Mouse (Mus musculus): ENCODE data around the gene Cd1d1. TPM values are rescaled to one million over a fixed set of nuclear protein-coding genes. Genes with fewer than 3 reads are reported as not detected.
"Not testable (repeated sequence)": the region's sequence is repeated elsewhere in the genome, so short reads cannot be mapped to it uniquely, and the experiment has no call there.

Gene Cd1d1
- 1 to 10 TPM; 6.3 to 6.8 TPM for total RNA-seq (2021)

DNA sequence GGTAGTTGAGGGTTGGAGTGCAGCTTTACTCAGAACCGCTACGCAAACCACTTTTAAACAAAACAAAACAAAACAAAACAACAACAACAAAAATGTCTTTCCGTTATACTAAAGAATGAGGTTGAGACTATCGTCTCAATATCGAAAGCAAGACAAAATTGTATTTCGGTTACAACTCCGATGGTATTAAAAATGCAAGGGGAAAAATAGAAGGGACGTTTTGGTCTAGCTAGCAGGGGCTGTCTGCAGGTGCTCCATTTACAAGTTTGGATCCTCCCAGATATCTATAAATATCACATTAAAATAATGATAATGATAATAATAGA, at the start of gene Cd1d1:
TSS of gene Cd1d1 (minus strand) at position 27 of the 326 bp plus-strand sequence.
- intact Hi-C loops (cut with DNase I) = no loop called here
- no peak for DNase-seq

GRCm38 (mm10) chr3:87047801-87048200, 48.6 kb upstream of the Cd1d1 start:
- intact Hi-C loops (cut with DNase I) = no loop called here
- no peak for DNase-seq

DNA sequence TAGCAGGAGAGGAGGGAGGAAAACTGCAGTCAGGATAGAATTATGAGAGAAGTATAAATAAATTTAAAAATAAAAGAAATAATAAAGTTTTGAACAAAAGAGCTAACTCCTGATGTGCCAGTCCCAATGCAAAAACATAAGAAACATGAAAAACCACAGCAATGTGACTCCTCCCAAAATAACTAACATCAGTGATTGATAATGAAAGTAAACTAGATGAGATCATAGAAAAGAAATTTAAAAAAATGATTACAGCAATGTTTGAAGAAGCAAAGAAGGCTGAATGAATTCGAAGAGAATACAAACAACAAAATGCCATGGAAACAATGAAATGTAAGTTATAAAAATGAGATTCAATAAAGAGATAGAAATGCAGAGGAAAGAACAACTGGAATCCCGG, 42.5 kb upstream of the Cd1d1 start:
- intact Hi-C loops (cut with DNase I) = no loop called here
- DNase-seq = no peak

DNA sequence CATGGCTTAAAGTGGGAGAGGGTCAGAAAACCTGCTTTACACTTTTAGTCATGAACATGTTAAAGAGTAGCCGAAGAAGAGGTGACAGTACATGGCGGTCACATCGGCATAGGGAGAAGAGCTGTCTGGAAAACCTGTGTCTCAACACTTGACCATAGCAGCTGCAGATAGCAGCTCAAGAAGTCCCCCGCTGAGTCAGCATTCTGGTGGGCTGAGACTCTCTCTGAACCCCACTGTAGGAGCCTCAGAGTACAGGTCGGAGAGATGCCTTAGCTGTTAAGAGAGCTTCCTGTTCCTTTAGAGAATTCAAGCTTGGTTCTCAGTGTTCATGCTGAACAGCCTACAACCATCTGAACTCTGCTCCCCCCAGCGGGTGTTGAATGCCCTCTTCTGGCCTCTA, 39.3 kb upstream of the Cd1d1 start:
- DNase-seq = no peak
- intact Hi-C loops (cut with DNase I) = no loop called here

GRCm38 (mm10) chr3:87034061-87034460, 34.8 kb upstream of the Cd1d1 start:
- intact Hi-C loops (cut with DNase I) = loop anchor here (5.0 kb wide), 3 partner anchors 53 to 528 kb away; no protein-coding TSS in a partner anchor

DNA sequence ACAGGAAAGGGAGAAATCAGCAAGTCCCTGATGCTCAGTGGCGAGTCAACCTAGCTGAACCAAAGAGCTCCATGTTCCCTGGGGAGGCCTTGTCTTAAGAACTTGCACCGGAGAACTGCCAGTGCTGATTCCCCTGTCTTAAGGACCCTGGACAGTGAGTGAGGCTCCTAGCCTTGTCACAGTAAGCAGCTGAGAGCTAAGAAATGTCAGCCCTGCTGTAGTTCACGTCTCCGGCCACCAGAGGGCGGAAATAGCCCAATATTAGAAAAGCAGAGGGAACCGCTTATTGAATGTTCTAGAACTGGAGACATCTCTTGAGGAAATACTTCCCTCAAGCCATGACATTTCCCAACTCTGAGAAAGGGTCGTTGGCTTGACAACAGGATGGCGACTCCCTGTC, 34.1 kb upstream of the Cd1d1 start:
- DNase-seq = peak; percentile 75
- intact Hi-C loops (cut with DNase I) = loop anchor here (2.0 to 5.0 kb wide), 4 partner anchors 54 to 529 kb away; partner anchors contain the start of gene Kirrel

More at GRCm38 (mm10) chr3:87034061-87034460, 34.8 kb upstream of the Cd1d1 start:
- DNase-seq = no peak

DNA sequence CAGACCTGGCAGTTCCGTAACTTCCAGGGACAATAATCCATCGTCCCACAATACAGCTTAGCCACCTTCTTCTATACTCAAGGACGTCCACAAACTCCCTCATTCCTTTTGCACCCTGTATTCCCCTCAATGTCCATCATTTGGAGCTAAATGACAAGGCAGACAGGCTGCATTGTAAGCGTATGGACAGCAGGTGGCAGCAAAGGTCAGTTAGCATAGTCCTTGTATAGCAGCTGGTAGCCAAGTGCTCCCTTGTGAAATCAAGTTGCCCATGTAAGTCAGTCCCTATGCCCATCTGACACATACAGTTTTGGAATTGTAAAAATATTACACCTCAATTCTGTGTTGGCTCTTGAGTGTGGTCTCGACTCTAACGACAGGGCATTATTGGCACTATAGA, 31.6 kb upstream of the Cd1d1 start:
- intact Hi-C loops (cut with DNase I) = loop anchor here (5.0 kb wide), 3 partner anchors 56 to 531 kb away; no protein-coding TSS in a partner anchor
- DNase-seq = peak; percentile 74

DNA sequence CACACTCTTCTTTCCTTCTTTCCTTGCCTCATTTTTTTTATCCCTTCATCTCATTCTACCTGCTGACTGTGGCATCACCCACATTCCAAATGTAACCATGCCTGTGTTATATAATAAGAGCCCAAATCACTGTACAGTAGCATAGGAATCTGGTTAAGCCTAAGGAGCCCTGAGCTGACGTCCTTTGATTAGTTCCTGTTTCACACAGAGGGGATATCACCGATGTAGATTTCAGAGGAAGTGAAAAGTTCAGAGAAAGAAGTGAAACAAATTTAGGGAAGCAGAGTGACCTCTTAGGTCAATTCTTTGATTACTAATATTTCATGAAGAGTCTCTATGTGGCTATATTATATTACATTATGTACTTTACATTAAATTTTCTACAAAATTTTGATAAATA, 18.5 kb upstream of the Cd1d1 start:
- DNase-seq = no peak
- intact Hi-C loops (cut with DNase I) = no loop called here

DNA sequence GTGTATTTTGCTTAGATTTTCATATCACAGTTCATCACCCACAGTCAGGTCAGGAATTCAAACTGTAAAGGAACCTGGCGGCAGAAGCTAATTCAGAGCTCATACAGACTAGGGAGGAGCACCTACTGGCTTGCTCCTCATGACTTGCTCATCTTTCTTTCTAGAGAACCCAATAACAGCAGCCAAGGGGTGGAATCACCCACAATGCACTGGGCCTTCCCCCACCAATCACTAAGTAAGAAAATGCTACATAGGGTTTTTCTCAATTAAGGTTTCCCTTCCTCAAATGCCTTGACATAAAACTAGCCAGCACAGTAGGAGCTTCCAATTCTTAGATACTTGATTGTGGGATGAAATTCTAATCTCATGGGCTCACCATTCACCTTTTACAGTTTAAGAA, 17.8 kb upstream of the Cd1d1 start:
- intact Hi-C loops (cut with DNase I) = no loop called here
- no peak for DNase-seq

DNA sequence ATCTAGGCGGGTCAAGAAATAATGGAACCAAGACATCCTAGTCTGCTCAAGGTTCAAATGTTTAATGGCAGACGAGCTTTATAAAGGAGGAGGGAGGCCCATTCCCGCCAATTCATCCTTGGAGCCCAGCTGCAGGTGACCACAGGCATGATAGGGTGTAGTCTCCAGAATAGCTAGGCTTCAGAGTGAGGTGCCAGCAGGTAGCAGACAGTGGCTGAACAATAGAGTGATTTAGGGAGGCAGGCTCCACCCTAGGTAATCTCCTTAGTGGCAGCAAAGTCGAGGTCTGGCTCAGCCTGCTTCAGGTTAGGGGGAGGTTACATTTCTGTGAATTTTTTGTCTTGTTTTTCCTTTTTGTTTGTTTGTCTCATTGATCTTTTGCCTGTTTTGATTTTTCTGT, 16.7 kb upstream of the Cd1d1 start:
- intact Hi-C loops (cut with DNase I) = no loop called here
- DNase-seq = no peak

DNA sequence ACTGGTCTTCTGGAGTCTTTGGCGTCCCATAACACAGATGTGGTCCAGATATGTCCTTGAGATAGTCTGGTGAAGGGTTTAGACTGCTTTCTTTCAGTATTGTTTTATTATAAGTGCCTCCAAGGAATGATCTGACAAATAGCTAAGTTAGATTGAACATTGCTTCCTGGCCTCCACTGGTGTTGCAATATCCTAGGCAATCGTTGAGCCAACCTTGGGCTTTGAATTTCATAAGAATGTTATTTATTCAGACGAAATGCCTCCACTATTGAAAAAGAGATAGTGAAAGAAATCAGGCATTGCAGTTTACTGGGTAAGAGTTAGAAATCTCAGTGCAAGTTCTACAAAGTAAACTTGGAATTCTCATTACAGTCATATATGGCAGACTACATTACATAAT, 13.2 kb upstream of the Cd1d1 start:
- DNase-seq; intact Hi-C loops (cut with DNase I): not testable (repeated sequence)

DNA sequence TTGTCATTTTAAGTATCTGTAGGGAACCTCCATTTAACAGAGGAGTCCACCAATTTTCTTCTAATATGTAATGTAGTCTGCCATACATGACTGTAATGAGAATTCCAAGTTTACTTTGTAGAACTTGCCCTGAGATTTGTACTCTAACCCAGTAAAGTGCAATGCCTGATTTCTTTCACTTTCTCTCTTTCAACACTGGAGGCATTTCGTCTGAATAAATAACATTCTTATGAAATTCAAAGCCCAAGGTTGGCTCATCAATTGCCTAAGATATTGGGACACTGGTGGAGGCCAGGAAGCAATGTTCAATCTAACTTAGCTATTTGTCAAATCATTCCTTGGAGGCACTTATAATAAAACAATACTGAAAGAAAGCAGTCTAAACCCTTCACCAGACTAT, 9.0 kb upstream of the Cd1d1 start:
- intact Hi-C loops (cut with DNase I); DNase-seq: not testable (repeated sequence)

DNA sequence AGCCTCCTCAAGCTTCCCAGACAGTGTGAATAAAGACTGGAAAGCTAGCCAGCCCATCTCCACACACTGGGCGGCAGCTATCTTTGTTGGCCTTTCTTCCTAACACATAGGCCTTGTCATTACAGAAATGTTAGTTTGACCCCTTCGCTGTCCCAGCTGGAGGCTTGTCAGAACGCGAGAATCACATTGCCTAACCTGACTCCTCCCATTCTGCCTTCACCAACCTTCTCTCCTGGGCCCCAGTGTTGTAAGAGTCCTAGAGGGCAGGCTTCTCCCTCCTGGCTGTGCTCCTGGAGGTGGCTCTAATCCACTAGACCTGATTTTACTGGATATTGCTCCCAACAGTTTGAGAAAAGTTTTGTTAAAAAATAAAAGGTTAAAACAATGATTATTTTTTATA, 1.4 kb upstream of the Cd1d1 start:
- no peak for DNase-seq
- intact Hi-C loops (cut with DNase I) = no loop called here

- intact Hi-C loops (cut with DNase I) = no loop called here
- no peak for DNase-seq
Measured at GRCm38 (mm10) chr3:87000051-87000450, 810 bp upstream of the Cd1d1 start.

DNA sequence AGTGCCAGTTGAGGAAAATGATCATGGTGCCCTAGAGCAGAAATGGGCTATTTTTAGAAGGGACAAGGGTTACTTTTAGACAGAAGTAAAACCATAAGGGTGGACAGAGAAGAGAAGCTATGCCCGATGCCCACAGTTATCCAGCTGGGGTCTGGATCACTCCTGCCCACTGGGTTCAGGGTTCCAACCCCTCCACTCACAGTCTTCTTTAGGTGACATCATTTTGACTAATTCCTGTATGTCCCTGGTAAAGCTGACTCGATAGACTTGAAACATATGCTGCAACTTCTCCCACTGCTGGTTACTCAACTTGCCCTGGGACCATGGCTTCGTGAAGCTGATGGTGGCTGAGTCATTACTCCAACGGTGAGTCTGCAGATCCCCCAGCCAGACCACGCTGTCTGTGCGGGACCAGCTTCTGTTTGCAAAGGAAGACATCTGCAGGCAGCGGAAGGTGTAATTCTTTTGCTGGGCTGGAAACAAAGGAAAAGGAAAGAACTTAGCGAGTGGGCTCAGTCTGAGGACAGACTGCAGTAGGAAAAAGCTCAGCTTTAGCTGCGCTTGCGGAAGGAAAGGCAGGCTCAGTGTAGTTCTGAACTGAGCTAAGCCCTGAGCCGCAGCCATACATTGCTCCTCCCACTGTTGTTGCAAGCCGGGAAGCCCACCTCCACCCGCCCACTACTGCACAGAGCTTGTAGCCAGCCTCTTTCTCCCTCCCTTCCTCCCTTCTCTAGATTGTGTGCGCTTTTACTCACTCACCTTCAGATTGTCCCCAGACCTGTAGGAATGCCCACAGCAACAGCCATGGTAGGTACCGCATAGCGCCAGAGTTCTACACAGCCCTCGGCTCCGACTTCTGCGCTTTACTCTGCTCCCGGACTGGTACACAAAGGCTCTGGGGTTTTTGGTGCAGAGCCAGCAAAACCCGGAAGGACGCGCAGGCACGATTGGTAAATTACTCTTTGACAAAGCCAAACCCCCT, 517 bp downstream of the Cd1d1 start:
- DNase-seq = peak; percentile 83
- intact Hi-C loops (cut with DNase I) = not testable (repeated sequence)

DNA sequence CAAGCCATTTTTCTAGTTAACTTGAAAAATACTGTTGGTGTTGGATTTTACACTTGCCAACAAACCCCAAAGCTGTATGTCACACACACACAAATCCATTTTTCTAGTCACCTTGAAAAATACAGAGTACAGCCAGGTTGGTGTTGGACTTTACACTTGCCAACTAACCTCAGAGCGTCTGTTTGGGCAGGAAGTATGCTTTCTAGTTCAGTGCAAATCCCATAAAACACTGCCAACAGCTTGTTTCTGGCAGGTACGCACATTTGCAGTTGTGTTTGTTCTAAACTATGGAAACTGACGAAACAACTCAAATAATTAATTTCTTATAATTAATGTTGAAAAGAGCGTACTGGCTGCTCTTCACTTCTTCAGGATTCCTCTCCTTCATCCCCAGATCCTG, 3.1 kb downstream of the Cd1d1 start:
- DNase-seq = no peak
- intact Hi-C loops (cut with DNase I) = no loop called here

GRCm38 (mm10) chr3:86995381-86995780, 3.9 kb downstream of the Cd1d1 start:
- no peak for DNase-seq
- intact Hi-C loops (cut with DNase I) = no loop called here

- intact Hi-C loops (cut with DNase I); DNase-seq: not testable (repeated sequence)
Measured at GRCm38 (mm10) chr3:86986969-86987368, 12.3 kb downstream of the Cd1d1 start.

GRCm38 (mm10) chr3:86986490-86986889, 12.8 kb downstream of the Cd1d1 start:
- intact Hi-C loops (cut with DNase I) = no loop called here
- DNase-seq = peak; percentile 20

GRCm38 (mm10) chr3:86983382-86983781, 15.9 kb downstream of the Cd1d1 start:
- intact Hi-C loops (cut with DNase I) = no loop called here
- no peak for DNase-seq

- DNase-seq = peak; percentile 55
- intact Hi-C loops (cut with DNase I) = loop anchor here (5.0 kb wide), 1 partner anchor 189 kb away; no protein-coding TSS in a partner anchor
Measured at GRCm38 (mm10) chr3:86976546-86976945, 22.7 kb downstream of the Cd1d1 start.

DNA sequence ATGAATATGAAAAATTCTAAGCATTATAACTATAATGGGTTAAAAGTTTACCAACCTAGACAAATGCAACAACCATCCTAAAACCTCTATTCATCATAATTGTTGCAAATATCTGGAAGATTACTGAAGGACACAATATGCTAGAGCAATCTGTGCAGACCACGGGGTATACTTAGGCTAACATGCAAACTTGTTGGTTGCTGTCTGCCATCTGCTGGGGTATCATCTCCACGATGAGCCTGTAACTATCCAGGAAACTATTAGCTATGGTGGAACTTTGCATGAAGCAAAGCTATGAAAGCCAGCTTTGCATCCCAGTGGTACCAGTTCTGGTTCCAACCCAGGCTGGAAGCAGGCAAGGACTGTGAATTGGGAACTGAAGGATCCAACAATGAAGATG, 24.1 kb downstream of the Cd1d1 start:
- peak; percentile 8 for DNase-seq
- intact Hi-C loops (cut with DNase I) = loop anchor here (5.0 kb wide), 1 partner anchor 188 kb away; no protein-coding TSS in a partner anchor

Data from left cerebral cortex, postnatal 4 days (tissue).